Mouse (Mus musculus): ENCODE measurements around the gene Vwa8. TPM values are rescaled to one million over a fixed set of nuclear protein-coding genes. Genes with fewer than 3 reads are reported as not detected.

Gene Vwa8
- 10 to 100 TPM in 1 of 3 experiments, 1 to 10 TPM in 2; 4.7 to 10.0 (median 8.4) TPM for polyA plus RNA-seq (2017; shearing (Covaris generic))

GRCm38 (mm10) chr14:78848941-78849911, at the start of gene Vwa8:
Gene Vwa8 (plus strand): TSS chr14:78849052.
- ATAC-seq: peak; percentile 78

DNA sequence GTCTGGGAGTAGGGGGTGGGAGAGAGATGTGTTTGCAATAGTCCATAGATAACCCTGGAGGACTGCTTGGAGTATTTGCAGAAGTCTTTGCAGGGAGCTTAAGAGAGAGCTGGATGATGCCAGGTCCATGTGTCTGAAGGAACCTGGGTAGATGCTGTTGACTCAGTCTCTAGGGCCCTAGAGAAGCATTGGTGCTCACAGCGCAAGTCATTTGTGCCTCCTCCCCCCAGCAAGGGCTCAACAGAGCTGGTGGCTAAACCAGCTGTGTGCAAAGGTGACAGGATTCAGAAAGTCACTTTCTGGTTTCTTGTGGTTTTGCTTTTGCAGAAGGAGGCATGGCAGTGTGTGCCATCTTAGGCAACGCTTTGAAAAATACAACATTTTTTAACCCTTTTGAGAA, 46.5 kb upstream of the Vwa8 start:
- ATAC-seq: no peak

GRCm38 (mm10) chr14:78803924-78804323, 44.9 kb upstream of the Vwa8 start:
- no peak for ATAC-seq

GRCm38 (mm10) chr14:78812896-78813295, 36.0 kb upstream of the Vwa8 start:
- ATAC-seq: no peak

DNA sequence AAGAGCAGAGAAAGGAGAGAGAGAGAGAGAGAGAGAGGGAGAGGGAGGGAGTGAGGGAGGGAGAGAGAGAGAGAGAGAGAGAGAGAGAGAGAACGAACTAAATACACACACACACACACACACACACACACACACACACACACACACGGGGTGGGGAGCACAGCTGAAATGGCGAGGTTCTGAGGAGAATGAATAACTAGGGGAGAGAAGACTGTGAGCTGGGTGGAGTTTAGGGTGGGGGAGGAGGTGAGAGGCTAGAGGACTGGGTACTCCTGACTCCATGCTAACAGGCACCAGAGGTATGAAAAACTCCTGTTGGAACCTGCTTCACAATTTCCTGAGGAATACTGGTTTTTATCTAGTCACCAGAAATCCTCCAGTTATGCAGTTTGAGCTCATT, 32.4 kb upstream of the Vwa8 start:
- ATAC-seq: no peak

GRCm38 (mm10) chr14:78817651-78818050, 31.2 kb upstream of the Vwa8 start:
- ATAC-seq: no peak

DNA sequence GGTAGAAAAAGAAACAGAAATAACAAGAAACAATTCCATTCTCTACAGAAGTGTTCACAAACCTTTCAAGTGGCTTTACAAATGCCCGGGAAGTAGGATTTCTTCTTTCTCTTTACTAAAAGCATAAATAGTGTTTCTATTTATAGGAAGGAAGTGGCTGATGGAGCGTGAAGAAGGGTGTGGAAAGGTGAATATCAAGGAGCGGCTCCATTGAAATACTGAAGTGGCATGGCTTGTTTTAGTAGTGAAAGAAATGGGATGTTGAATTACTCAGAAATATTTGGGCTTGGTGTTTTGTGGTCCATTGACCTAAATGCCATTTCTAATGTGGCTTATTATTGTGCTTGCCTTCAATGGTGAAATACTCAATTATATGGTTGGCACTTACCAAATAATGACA, 30.4 kb upstream of the Vwa8 start:
- ATAC-seq: no peak

- no peak for ATAC-seq
Measured at GRCm38 (mm10) chr14:78824013-78824412, 24.8 kb upstream of the Vwa8 start.

DNA sequence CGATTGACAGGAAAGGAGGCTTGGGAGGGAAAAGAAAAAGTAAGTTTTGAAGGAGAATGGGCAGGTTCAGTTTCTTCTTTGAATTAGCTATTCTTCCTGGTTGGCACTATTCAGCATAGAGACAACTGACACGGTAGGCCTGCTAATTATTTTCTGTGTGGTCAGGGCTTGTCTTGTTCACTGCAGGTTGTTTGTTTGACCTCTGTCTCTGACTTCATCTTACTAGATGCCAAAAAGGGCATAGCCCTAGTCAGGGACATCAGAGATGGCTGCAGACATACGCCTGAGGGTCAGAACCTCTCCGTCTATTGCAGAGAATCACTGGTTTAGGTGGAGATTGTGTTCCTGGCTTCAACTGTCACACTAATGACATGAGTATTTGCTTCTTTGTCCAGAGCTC, 24.3 kb upstream of the Vwa8 start:
- no peak for ATAC-seq

- no peak for ATAC-seq
Measured at GRCm38 (mm10) chr14:78831158-78831557, 17.7 kb upstream of the Vwa8 start.

GRCm38 (mm10) chr14:78847948-78848347, 904 bp upstream of the Vwa8 start:
- ATAC-seq: no peak

DNA sequence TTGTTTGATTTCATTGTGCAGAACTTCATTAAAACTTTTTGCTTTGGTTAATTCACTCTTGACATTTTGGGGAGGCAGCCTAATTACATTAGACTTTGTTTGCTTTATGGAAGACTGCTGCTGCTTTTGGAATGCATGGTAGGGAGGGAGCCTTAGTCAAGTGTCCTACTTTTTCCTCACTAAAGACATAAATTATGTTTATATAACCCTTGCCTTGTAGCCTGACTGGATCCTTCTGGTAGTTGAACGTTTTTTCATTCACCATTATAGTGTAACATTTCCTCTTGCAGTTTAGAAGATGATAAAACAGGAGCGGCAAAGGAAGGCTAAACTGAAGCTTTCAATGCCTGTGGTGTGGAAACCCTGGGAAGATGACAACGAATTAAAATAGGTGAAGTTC, 375 bp upstream of the Vwa8 start:
- no peak for ATAC-seq

GRCm38 (mm10) chr14:78849961-78850578, 1.2 kb downstream of the Vwa8 start:
- no peak for ATAC-seq

DNA sequence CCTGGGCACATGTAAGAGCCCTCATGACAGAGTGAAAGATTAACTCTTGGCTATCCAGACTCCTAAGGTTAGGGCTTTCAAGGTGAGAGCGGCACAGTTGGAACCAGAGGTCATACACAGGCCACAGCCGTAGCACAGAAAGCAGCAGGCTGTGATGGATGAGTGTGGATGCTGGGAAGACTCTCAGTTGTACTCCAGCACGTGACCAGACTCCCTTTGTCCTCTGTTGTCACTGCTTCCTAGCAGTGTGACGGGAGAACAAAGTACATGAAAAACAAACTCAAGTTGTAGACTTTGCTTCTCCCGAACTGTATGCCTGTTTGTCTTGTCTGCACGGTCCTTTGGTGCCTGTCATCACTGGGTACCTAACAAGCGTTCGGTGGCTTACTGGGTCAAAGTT, 1.8 kb downstream of the Vwa8 start:
- no peak for ATAC-seq

- no peak for ATAC-seq
Measured at GRCm38 (mm10) chr14:78851366-78851765, 2.5 kb downstream of the Vwa8 start.

- no peak for ATAC-seq
Measured at GRCm38 (mm10) chr14:78852401-78853246, 3.8 kb downstream of the Vwa8 start.

DNA sequence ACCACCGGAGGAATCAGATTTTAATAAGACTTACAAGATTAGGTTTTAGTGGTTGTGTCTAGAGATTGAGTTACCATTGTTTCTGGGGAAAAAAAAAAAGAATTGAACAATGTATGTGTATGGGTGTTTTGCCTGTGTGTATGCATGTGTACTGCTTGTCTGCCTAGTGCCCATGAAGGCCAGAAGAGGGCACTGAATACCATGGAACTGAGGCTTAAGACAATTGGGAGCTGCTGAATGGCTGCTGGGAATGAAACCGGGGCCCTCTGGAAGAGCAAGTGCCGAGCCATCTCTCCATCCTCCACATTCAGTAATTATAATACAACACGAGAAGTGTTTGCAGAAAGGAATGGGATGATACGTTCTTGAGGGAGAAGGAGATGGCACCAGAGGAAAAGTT, 12.3 kb downstream of the Vwa8 start:
- ATAC-seq: no peak

DNA sequence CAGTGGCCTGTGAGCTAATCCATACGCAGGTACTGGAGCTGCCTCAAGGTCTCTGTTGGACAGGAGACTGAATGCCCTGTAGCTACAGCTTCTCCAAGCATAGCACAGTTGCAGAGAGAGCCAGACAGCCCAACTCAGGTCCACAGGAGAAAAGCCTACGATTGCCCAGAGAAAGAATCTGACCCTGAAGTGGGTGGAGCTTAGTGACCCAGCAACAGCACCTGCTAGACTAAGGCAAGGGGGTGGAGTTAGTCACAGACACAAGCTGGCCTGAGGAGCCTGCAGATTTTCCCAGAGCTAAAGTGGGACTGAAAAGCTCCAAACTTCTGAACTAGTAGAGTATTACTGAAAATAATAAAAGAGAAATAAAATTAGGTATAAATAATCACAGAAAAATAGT, 21.2 kb downstream of the Vwa8 start:
- no peak for ATAC-seq

- ATAC-seq: no peak
Measured at GRCm38 (mm10) chr14:78877176-78877575, 28.3 kb downstream of the Vwa8 start.

- no peak for ATAC-seq
Measured at GRCm38 (mm10) chr14:78878402-78879045, 29.7 kb downstream of the Vwa8 start.

DNA sequence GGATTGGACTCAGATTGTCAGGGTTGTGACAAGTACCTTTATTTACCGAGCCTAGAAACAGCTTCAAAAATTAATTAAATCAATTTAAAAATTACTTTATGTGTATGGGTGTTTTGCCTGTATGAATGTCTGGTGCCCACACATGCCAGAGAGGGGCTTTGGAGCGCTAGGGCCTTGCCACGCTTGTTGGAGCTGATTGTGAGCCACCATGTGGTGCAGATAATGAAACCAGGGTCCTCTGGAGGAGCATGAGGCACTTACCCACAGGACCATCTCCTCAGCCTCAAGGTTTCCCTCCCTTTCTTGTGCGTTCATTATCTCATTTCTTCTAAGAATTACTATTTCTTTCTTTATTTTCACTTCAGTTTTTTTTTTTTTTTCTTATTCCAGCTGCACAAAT, 32.0 kb downstream of the Vwa8 start:
- no peak for ATAC-seq

DNA sequence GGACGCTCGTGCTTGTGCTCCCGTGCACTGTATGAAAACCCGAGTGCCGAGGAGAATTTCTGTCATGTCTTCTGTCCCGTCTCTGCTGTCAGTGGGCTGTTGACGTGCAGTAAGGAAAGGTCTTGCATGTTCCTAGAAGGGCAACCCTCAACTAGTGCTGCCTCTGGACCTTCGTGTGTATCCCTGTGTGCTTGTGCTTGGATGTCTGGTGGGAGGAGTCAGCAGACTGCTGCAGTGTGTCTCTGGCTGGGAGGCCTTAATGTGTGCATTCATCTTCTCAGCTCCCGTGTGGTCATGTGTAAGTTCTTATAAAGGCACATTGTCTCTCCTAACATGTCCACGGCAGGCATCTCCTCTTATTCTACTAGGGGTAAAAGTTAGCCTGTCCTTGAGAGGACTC, 32.7 kb downstream of the Vwa8 start:
- no peak for ATAC-seq

Measured in inflammation-experienced regulatory T-cells, adult 6 months (primary cell).